8 mouse cellular contexts compared by ENCODE assay signal in the genomic region with DNA sequence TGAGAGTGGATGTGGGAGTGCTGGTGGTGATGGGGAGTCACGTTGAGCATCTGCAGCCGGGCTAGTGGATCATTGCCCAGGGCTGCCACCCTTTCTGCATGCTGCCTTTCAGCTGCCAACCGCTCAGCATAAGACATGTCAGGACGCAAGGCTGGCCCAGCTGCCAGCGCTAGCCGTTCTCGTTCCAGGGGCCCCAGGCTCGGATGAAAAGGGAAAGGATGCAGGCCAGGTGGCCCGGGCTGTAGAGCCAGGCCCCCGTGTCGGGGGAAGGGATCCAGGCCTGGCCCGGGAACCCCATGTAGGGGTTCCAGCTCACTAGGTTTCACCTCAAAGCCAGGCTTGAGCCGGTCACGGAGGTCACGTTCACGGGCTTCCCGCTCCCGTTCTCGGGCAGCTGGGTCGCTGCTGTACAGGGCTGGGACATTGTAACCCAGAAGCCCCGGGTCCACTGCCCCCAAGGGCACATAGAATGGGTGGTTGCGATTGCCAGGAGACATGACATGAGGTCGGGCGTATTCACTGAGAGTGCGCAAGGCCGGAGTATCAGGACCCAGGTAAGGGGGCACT. TPM values are rescaled to one million over a fixed set of nuclear protein-coding genes. Genes with fewer than 3 reads are reported as not detected.
DNase-seq lines count a peak whose midpoint lies in the region; ATAC-seq and TF ChIP-seq lines count a peak whose summit lies in the region.

No protein-coding gene starts in this region.

- WGBS in lung, adult 2 months = 71% methylated on average over 26 of the region's 26 CpGs
- 69% methylated on average over 26 of the region's 26 CpGs for WGBS in hindbrain, embryonic 11.5 days
- WGBS in liver, postnatal 0 days (ENCODE audit: insufficient replicate concordance) = 72% methylated on average over 26 of the region's 26 CpGs

- ATAC-seq in hindbrain, embryonic 11.5 days (ENCODE audit: low FRiP score) = no peak
- ATAC-seq in liver, postnatal 0 days = no peak
- ATAC-seq in granulocyte monocyte progenitor cell, adult 5-6 weeks (replicated peaks; ENCODE audit: poor library complexity, severe bottlenecking) = no peak
- ATAC-seq in erythroid progenitor cell, adult 5-6 weeks (replicated peaks; ENCODE audit: low FRiP score, poor library complexity, severe bottlenecking) = no peak

- no peak for DNase-seq in lung, adult 2 months
- no peak for DNase-seq in lung, adult 18-20 months
- DNase-seq in cerebellum, adult 8-10 months = peak; percentile 72
- no peak for DNase-seq in hindbrain, embryonic 11.5 days (ENCODE audit: low spot score)
- no peak for DNase-seq in liver, postnatal 0 days
- DNase-seq in layer of hippocampus, adult 8-10 months (ENCODE audit: low spot score in 2 of 2) = no peak

- H3K36me3 ChIP-seq in hindbrain, embryonic 11.5 days (ENCODE audit: control insufficient read depth, insufficient read depth, low read length) = 0 out of 2 replicates have a peak, but pooled peaks cover 7% of the 10 kb centered on the region
- H3K36me3 ChIP-seq in liver, postnatal 0 days (replicated peaks; ENCODE audit: insufficient read depth, low read length) = peaks cover 9% of the 10 kb centered on the region

- H3K4me1 ChIP-seq in lung, adult 2 months (ENCODE audit: control insufficient read depth, insufficient read depth, low read length) = peaks cover 9% of the 10 kb centered on the region
- peaks cover 14% of the 10 kb centered on the region for H3K4me1 ChIP-seq in hindbrain, embryonic 11.5 days (replicated peaks; ENCODE audit: control insufficient read depth, insufficient read depth, low read length)
- peaks cover 28% of the 10 kb centered on the region for H3K4me1 ChIP-seq in liver, postnatal 0 days (ENCODE audit: insufficient read depth)

- peak overlapping the region; percentile 27 for H3K4me3 ChIP-seq in lung, adult 2 months (replicated peaks; ENCODE audit: extremely low read depth, low read depth, low read length)
- H3K4me3 ChIP-seq in hindbrain, embryonic 11.5 days (ENCODE audit: low read depth, low read length) = no peak overlapping the region
- H3K4me3 ChIP-seq in liver, postnatal 0 days (ENCODE audit: low read depth, low read length) = peak overlapping the region; percentile 63

- TF ChIP-seq POLR2A in lung, adult 2 months (IDR thresholded peaks at IDR 0.05; ENCODE audit: borderline replicate concordance, extremely low read depth, low read depth, low read length) = no peak

- no peak overlapping the region for H3K9ac ChIP-seq in hindbrain, embryonic 11.5 days (ENCODE audit: low read depth, low read length)
- H3K9ac ChIP-seq in liver, postnatal 0 days (replicated peaks) = peak overlapping the region; percentile 26; the same call in 1 of the 2 replicates

- TF ChIP-seq CTCF in lung, adult 2 months (IDR thresholded peaks at IDR 0.05; ENCODE audit: insufficient read depth, low read length) = no peak
- no peak for TF ChIP-seq CTCF in liver, postnatal 0 days (IDR thresholded peaks at IDR 0.05; ENCODE audit: low read depth)

- TF ChIP-seq EP300 in liver, postnatal 0 days (IDR thresholded peaks at IDR 0.05; ENCODE audit: low read depth) = no peak

- peak overlapping the region; percentile 97; the same call in 1 of the 2 replicates for H3K4me2 ChIP-seq in hindbrain, embryonic 11.5 days (replicated peaks; ENCODE audit: low read depth, low read length)
- peak overlapping the region; percentile 96 for H3K4me2 ChIP-seq in liver, postnatal 0 days (ENCODE audit: low read depth, low read length)

- H3K27me3 ChIP-seq in hindbrain, embryonic 11.5 days (ENCODE audit: control insufficient read depth, insufficient read depth, low read length) = no peaks in the 10 kb centered on the region
- no peaks in the 10 kb centered on the region for H3K27me3 ChIP-seq in liver, postnatal 0 days (ENCODE audit: insufficient read depth, low read length)

- peak overlapping the region; percentile 86 for H3K27ac ChIP-seq in hindbrain, embryonic 11.5 days (ENCODE audit: low read depth, low read length)
- H3K27ac ChIP-seq in liver, postnatal 0 days (ENCODE audit: low read depth) = no peak overlapping the region

- no peaks in the 10 kb centered on the region for H3K9me3 ChIP-seq in hindbrain, embryonic 11.5 days (ENCODE audit: control insufficient read depth, low read length)
- H3K9me3 ChIP-seq in liver, postnatal 0 days (ENCODE audit: low read length) = no peaks in the 10 kb centered on the region

RNA-seq across cellular contexts. Expression of a gene that starts 3.7 kb away (rescaled TPM):
- 222 and 226 TPM in 2 replicates for polyA plus RNA-seq in lung, adult 2 months (2012; rRNA removed)
- 553 and 590 TPM in 2 replicates for polyA plus RNA-seq in hindbrain, embryonic 11.5 days (2014; fragmentation: Nextera tagmentation; extraction: Ambion mirVana)
- polyA plus RNA-seq in liver, postnatal 0 days (2015; fragmentation: Nextera tagmentation; extraction: Ambion mirVana) = 148 and 157 TPM in 2 replicates
- 177 and 222 TPM in 2 replicates for total RNA-seq in granulocyte monocyte progenitor cell, adult 5-6 weeks (2014; fragmentation: Nextera tagmentation)
- 109 and 136 TPM in 2 replicates for total RNA-seq in granulocyte monocyte progenitor cell, adult 5-6 weeks (2017)
- total RNA-seq in layer of hippocampus, adult 8-10 months (2022) = 100 to 1,000 TPM; 311 to 385 (median 325) TPM
- total RNA-seq in erythroid progenitor cell, adult 5-6 weeks (2015; ENCODE audit: low replicate concordance) = 26.0 and 63.4 TPM in 2 replicates
- 21.9 and 23.3 TPM in 2 replicates for total RNA-seq in erythroid progenitor cell, adult 5-6 weeks (2017; ENCODE audit: low replicate concordance)

RNA-seq across cellular contexts. Expression of a gene that starts 6.3 kb away (rescaled TPM):
- polyA plus RNA-seq in lung, adult 2 months (2012; rRNA removed) = 38.9 and 48.7 TPM in 2 replicates
- 7.1 and 7.9 TPM in 2 replicates for polyA plus RNA-seq in hindbrain, embryonic 11.5 days (2014; fragmentation: Nextera tagmentation; extraction: Ambion mirVana)
- polyA plus RNA-seq in liver, postnatal 0 days (2015; fragmentation: Nextera tagmentation; extraction: Ambion mirVana) = 39.2 and 45.1 TPM in 2 replicates
- 169 and 206 TPM in 2 replicates for total RNA-seq in granulocyte monocyte progenitor cell, adult 5-6 weeks (2014; fragmentation: Nextera tagmentation)
- total RNA-seq in granulocyte monocyte progenitor cell, adult 5-6 weeks (2017) = 327 and 371 TPM in 2 replicates
- total RNA-seq in layer of hippocampus, adult 8-10 months (2022) = 10 to 100 TPM in 2 of 4 experiments, 1 to 10 TPM in 2; 2.2 to 24.3 (median 13.4) TPM
- 39.3 and 91.8 TPM in 2 replicates for total RNA-seq in erythroid progenitor cell, adult 5-6 weeks (2015; ENCODE audit: low replicate concordance)
- 91.8 and 94.2 TPM in 2 replicates for total RNA-seq in erythroid progenitor cell, adult 5-6 weeks (2017; ENCODE audit: low replicate concordance)

RNA-seq across cellular contexts. Expression of a gene that starts 11.0 kb away (rescaled TPM):
- 0.08 TPM in 1 of 2 replicates, not detected in the other for polyA plus RNA-seq in lung, adult 2 months (2012; rRNA removed)
- not detected in 2 replicates for polyA plus RNA-seq in hindbrain, embryonic 11.5 days (2014; fragmentation: Nextera tagmentation; extraction: Ambion mirVana)
- not detected in 2 replicates for polyA plus RNA-seq in liver, postnatal 0 days (2015; fragmentation: Nextera tagmentation; extraction: Ambion mirVana)
- not detected in 2 replicates for total RNA-seq in granulocyte monocyte progenitor cell, adult 5-6 weeks (2014; fragmentation: Nextera tagmentation)
- total RNA-seq in granulocyte monocyte progenitor cell, adult 5-6 weeks (2017) = not detected in 2 replicates
- 1 to 10 TPM in 1 of 4 experiments, not detected in 3; 5.1 TPM for total RNA-seq in layer of hippocampus, adult 8-10 months (2022)
- not detected in 2 replicates for total RNA-seq in erythroid progenitor cell, adult 5-6 weeks (2015; ENCODE audit: low replicate concordance)
- total RNA-seq in erythroid progenitor cell, adult 5-6 weeks (2017; ENCODE audit: low replicate concordance) = not detected in 2 replicates

RNA-seq across cellular contexts. Expression of a gene that starts 11.5 kb away (rescaled TPM):
- polyA plus RNA-seq in lung, adult 2 months (2012; rRNA removed) = 52.0 and 64.6 TPM in 2 replicates
- 9.2 and 12.7 TPM in 2 replicates for polyA plus RNA-seq in hindbrain, embryonic 11.5 days (2014; fragmentation: Nextera tagmentation; extraction: Ambion mirVana)
- polyA plus RNA-seq in liver, postnatal 0 days (2015; fragmentation: Nextera tagmentation; extraction: Ambion mirVana) = 1.8 and 1.9 TPM in 2 replicates
- total RNA-seq in granulocyte monocyte progenitor cell, adult 5-6 weeks (2014; fragmentation: Nextera tagmentation) = 25.1 and 37.2 TPM in 2 replicates
- 2.6 and 3.0 TPM in 2 replicates for total RNA-seq in granulocyte monocyte progenitor cell, adult 5-6 weeks (2017)
- 100 to 1,000 TPM; 138 to 158 (median 147) TPM for total RNA-seq in layer of hippocampus, adult 8-10 months (2022)
- 9.4 and 13.8 TPM in 2 replicates for total RNA-seq in erythroid progenitor cell, adult 5-6 weeks (2015; ENCODE audit: low replicate concordance)
- total RNA-seq in erythroid progenitor cell, adult 5-6 weeks (2017; ENCODE audit: low replicate concordance) = 0.15 and 0.51 TPM in 2 replicates

RNA-seq across cellular contexts. Expression of a gene that starts 24.6 kb away (rescaled TPM):
- 3.3 and 3.8 TPM in 2 replicates for polyA plus RNA-seq in lung, adult 2 months (2012; rRNA removed)
- 5.9 and 7.1 TPM in 2 replicates for polyA plus RNA-seq in hindbrain, embryonic 11.5 days (2014; fragmentation: Nextera tagmentation; extraction: Ambion mirVana)
- 0.20 and 0.27 TPM in 2 replicates for polyA plus RNA-seq in liver, postnatal 0 days (2015; fragmentation: Nextera tagmentation; extraction: Ambion mirVana)
- 0.23 TPM in 1 of 2 replicates, not detected in the other for total RNA-seq in granulocyte monocyte progenitor cell, adult 5-6 weeks (2014; fragmentation: Nextera tagmentation)
- not detected in 2 replicates for total RNA-seq in granulocyte monocyte progenitor cell, adult 5-6 weeks (2017)
- total RNA-seq in layer of hippocampus, adult 8-10 months (2022) = 1,000 to 10,000 TPM in 3 of 4 experiments, 100 to 1,000 TPM in 1; 993 to 1,113 (median 1,027) TPM
- not detected in 2 replicates for total RNA-seq in erythroid progenitor cell, adult 5-6 weeks (2015; ENCODE audit: low replicate concordance)
- total RNA-seq in erythroid progenitor cell, adult 5-6 weeks (2017; ENCODE audit: low replicate concordance) = not detected in 2 replicates
